Mouse (Mus musculus) lung, adult 2 months (tissue): ENCODE results near the gene Zfp867. TPM values are rescaled to one million over a fixed set of nuclear protein-coding genes. Genes with fewer than 3 reads are reported as not detected.
A peak's percentile ranks its signal among the peaks of the same experiment; 100 is the strongest.

Source experiments
- DNase-seq: peaks from one replicate; pipeline ENCODE4 v3.0.0; 2022
- H3K4me1 ChIP-seq: fragments of 200-500 bp; 2 replicates; pipeline ENCODE4 v1.6.1; 2011; ENCODE audit warnings: low read length; ENCODE audit not compliant: control insufficient read depth, insufficient read depth
- H3K4me3 ChIP-seq: fragments of 200-500 bp; replicated peaks from 2 replicates; pipeline ENCODE3; 2011; ENCODE audit warnings: low read depth, mild to moderate bottlenecking, control low read depth, low read length; ENCODE audit errors: extremely low read depth
- CTCF ChIP-seq: fragments of 200-500 bp; IDR thresholded peaks from 2 replicates; pipeline ENCODE4 v1.5.1; 2011; ENCODE audit warnings: mild to moderate bottlenecking, low read length, control low read depth; ENCODE audit not compliant: insufficient read depth
- POLR2A ChIP-seq: fragments of 200-500 bp; IDR thresholded peaks from 2 replicates; pipeline ENCODE4 v1.6.1; 2011; ENCODE audit warnings: low read depth, mild to moderate bottlenecking, control low read depth, low read length, borderline replicate concordance; ENCODE audit errors: extremely low read depth
- WGBS: fragments of 180-500 bp; shearing (Covaris S2); methylation state at CpG from one replicate; pipeline ENCODE4 v1.1.7; 2018; 5-methylcytosine and 5-hydroxymethylcytosine counted together
- polyA plus RNA-seq: library from polyadenylated mRNA; depleted of rRNA; stranded (reverse); fragments of >200 nt; gene quantifications from 2 replicates; pipeline ENCODE4 v1.2.3, GENCODE M21; 2012; rRNA removed

The Zfp867 gene
- 0.45 and 0.97 TPM in 2 replicates for polyA plus RNA-seq

GRCm38 (mm10) chr11:59472326-59472677 lies at the start of gene Zfp867:
Zfp867 (minus strand) TSS chr11:59472474.
- WGBS: under 1% methylated on average over 19 of the region's 19 CpGs
- no peak for TF ChIP-seq CTCF
- peak; percentile 61; the same call in 1 of the 2 replicates for TF ChIP-seq POLR2A
- H3K4me1 ChIP-seq: 0 out of 2 replicates have a peak, but pooled peaks cover 2% of the 10 kb centered on the region
- peak within 1 kb of the TSS; percentile 77 for H3K4me3 ChIP-seq
- peak; percentile 87 for DNase-seq

DNA sequence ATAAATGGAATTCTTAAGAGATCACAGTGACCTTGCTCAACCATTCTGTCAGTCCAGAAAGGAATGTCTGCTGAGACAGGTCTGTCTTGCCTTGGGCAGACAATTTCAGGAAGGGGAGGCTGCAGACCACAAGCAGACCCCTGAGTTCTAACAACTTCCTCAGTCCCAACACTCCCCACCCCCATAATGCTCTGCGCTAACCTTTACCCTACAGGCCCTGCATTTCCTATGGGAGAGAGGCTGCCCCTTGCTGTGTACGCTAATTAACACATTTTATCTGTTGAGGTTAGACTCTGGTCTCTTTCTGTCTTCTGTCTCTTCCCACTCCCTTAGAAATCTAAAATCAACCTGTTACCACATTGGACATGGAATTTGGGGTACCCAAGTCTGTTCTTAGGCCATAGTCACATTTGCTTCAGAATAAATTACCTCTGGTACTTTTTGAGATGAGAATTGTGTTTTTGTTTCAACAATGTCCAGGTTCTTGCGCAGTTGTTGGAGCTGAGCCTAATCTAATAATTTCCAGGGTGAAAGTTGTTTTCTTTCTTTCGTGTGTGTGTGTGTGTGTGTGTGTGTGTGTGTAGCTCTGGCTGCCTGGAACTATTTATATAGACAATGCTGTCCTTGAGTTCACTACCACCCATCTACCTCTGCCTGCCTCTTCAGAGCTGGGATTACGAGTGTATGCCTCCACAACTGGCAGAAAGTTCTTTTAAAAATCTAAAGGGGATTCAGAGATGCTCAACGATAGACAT lies 47.6 kb upstream of the Zfp867 start:
- no peak for DNase-seq
- Histone ChIP-seq H3K4me3 (no peak overlapping the region), H3K4me1 (no peaks in the 10 kb centered on the region)
- WGBS: 71% methylated on average over 6 of the region's 6 CpGs
- TF ChIP-seq CTCF (no peak), POLR2A (no peak)

DNA sequence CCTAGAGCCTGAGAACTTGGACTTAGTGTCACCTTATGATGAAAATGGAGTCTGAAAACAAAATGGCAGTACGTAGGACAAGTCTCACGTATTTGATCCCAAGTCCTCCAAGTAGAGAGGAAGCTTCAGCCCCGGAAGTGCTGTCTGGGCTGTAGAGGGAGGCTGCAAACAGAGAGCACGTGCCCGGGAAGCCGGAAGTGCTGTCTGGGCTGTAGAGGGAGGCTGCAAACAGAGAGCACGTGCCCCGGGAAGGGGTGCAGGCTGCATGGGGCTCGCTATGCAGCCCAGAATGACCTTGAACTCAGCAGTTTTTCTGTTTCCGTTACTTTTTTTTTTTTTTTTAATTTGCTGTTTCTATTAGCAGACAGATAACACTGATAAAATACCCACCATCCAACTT lies 46.0 kb upstream of the Zfp867 start:
- WGBS: 28% methylated on average over 10 of the region's 10 CpGs
- no peak for DNase-seq
- Histone ChIP-seq H3K4me1 (no peaks in the 10 kb centered on the region), H3K4me3 (no peak overlapping the region)
- TF ChIP-seq POLR2A (no peak), CTCF (no peak)

GRCm38 (mm10) chr11:59517441-59517840 lies 45.2 kb upstream of the Zfp867 start:
- 100% methylated on average over 1 of the region's 1 CpGs for WGBS
- Histone ChIP-seq H3K4me3 (no peak overlapping the region), H3K4me1 (no peaks in the 10 kb centered on the region)
- no peak for DNase-seq
- no peak for TF ChIP-seq POLR2A
- TF ChIP-seq CTCF: no peak

DNA sequence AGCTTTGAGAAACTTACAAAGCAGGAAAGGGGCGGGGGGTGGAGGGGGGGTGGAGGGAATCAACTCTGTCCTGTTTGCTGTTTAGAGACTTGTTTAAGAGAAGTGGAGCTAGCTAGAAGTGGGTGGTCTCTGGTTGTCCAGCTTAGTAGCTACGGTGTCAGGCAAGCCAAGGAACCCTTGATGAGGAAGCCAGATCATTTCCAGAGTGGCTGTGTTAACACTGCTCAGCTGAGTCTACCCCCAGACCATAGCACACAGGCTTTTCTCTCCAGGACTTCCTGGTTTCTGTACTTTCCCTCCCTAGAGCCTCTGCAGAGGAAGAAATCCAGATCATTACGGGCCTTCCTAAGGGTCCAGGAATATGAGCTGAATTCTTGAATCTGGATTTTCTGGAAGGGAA lies 42.5 kb upstream of the Zfp867 start:
- TF ChIP-seq CTCF (no peak), POLR2A (no peak)
- Histone ChIP-seq H3K4me1 (no peaks in the 10 kb centered on the region), H3K4me3 (no peak overlapping the region)
- no peak for DNase-seq
- 45% methylated on average over 3 of the region's 3 CpGs for WGBS

DNA sequence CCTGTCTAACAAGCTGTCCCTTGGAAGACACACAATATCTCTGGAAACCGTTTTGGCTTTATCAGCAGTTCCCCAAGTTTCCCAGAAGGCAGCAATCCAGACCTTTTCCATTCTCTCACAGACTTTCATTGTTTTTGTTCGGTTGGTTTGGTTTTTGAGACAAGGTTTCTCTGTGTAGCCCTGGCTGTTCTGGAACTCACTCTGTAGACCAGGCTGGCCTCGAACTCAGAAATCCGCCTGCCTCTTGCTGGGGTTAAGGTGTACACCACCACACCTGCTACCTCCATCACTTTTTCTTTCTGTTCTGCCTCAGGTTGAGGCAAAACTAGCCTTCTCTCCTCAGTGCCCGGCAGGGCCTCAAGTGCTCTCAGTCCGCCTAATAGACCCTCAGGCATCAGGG lies 42.1 kb upstream of the Zfp867 start:
- no peak for DNase-seq
- TF ChIP-seq CTCF (no peak), POLR2A (no peak)
- 54% methylated on average over 6 of the region's 6 CpGs for WGBS
- H3K4me3 ChIP-seq: no peak overlapping the region
- no peaks in the 10 kb centered on the region for H3K4me1 ChIP-seq

DNA sequence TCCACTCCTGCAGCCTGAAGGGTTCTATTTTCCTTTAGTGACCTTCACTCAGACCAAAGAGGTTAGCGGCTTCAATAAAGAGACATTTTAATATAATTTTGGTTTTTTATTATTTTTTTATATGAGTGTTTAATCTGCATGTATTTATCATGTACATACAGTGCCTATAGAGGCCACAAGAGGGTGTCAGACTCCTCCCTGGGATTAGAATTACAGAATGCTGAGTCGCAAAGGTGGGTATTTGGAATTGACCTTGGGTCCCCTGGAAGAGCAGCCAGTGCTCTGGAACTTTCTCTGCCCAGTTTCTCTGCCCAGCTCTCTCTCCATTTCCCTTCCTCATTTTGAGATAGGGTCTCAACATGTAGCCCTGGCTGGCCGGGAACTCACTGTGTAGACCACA lies 41.3 kb upstream of the Zfp867 start:
- H3K4me1 ChIP-seq: no peaks in the 10 kb centered on the region
- no peak overlapping the region for H3K4me3 ChIP-seq
- 84% methylated on average over 3 of the region's 3 CpGs for WGBS
- no peak for TF ChIP-seq CTCF
- TF ChIP-seq POLR2A: no peak
- DNase-seq: no peak

DNA sequence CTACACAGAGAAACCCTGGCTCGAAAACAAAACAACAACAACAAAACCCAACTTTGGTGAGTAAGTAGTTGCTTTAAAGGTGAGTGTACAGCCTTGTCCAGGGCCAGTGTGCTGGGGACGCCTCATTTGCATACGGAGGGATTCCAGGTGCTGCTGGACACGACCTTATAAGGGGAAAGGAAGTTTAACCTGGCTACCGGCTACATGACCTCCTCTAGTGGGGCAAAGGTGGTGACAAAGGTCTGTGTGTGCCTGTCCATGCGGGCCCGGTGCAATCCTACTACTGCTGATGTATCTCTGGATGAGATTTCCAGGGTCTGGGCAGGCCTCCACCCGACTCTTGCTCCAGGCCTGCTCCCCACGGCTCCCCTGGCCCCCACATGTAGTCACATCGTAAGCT lies 40.5 kb upstream of the Zfp867 start:
- no peak for DNase-seq
- H3K4me3 ChIP-seq: no peak overlapping the region
- WGBS: 88% methylated on average over 10 of the region's 10 CpGs
- H3K4me1 ChIP-seq: no peaks in the 10 kb centered on the region
- TF ChIP-seq CTCF: no peak
- TF ChIP-seq POLR2A: no peak

DNA sequence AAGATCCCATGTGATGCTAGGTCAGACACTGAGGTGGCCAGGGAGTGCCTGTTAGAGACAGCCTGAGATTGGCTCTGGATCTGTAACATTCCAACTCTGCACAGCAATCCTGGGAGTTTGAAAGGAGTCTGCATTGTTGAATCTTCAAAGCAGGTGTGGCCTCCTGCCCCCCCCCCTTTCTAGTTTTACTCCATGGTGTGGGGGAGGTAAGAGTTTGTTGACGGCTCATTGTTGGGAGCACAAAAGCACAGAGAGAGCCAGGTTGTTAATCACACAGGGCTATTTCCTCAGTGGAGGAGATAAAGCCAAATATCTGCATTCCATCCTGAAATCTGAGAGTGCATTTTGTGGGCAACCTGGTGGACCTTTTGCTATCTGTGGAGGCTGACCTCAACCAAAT lies 39.3 kb upstream of the Zfp867 start:
- peaks cover 2% of the 10 kb centered on the region; the same call in 1 of the 2 replicates for H3K4me1 ChIP-seq
- TF ChIP-seq POLR2A: no peak
- no peak for TF ChIP-seq CTCF
- WGBS: 50% methylated on average over 1 of the region's 1 CpGs
- DNase-seq: no peak
- no peak overlapping the region for H3K4me3 ChIP-seq

- no peak for DNase-seq
- Histone ChIP-seq H3K4me1 (peaks cover 6% of the 10 kb centered on the region), H3K4me3 (peak overlapping the region; percentile 53)
- 4% methylated on average over 14 of the region's 14 CpGs for WGBS
- no peak for TF ChIP-seq CTCF
Observed at GRCm38 (mm10) chr11:59506713-59507074, 34.4 kb upstream of the Zfp867 start.
